Mouse (Mus musculus) spleen, adult 2 months (tissue): Measurements from ENCODE around the gene Macrod2.

Experiments
- CTCF ChIP-seq: fragments of 200-500 bp; IDR thresholded peaks from 2 replicates; pipeline ENCODE4 v1.5.1; 2011; ENCODE audit warnings: mild to moderate bottlenecking, inconsistent platforms; ENCODE audit not compliant: insufficient read depth, insufficient read length, insufficient replicate concordance; ENCODE audit errors: extremely low read depth
- POLR2A ChIP-seq: fragments of 200-500 bp; IDR thresholded peaks from 2 replicates; pipeline ENCODE4 v1.6.1; 2011; ENCODE audit warnings: low read depth, low read length, inconsistent platforms

DNA sequence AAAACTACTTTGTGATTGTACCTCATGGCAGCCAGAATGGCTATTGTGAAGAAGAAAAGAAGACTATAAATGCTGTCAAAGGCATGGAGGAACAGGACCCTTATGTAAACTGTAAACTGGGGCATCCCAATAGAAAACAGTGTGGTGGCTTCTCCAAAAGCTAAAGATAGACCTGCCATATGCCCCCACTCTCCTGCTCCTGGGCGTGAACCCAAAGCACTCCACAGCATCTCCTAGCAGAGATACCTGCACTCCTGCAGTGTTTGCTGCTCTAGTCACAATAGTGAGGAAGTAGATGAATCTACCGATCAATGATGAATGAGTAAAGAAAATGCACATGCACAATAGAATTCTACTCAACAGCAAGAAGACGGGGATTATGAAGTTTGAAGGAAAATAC, 554.4 kb downstream of the Macrod2 start:
- TF ChIP-seq POLR2A, result no peak
- no peak for TF ChIP-seq CTCF
